7 mouse cellular contexts compared by ENCODE assay signal in genomic region chr7:90426020-90427001, GRCm38 (mm10). TPM values are rescaled to one million over a fixed set of nuclear protein-coding genes. Genes with fewer than 3 reads are reported as not detected.
DNase-seq lines count a peak whose midpoint lies in the region; ATAC-seq lines count a peak whose summit lies in the region.

Ccdc89 (plus strand) TSS chr7:90426577.

- no peaks in the 10 kb centered on the region for H3K36me3 ChIP-seq in intestine, embryonic 14.5 days (ENCODE audit: control insufficient read depth, insufficient read depth, low read length)

- H3K9me3 ChIP-seq in intestine, embryonic 14.5 days (ENCODE audit: control insufficient read depth, low read length): no peaks in the 10 kb centered on the region

- H3K4me1 ChIP-seq in intestine, embryonic 14.5 days (replicated peaks; ENCODE audit: control insufficient read depth, insufficient read depth, low read length): peaks cover 4% of the 10 kb centered on the region; the same call in 1 of the 2 replicates

- no peaks in the 10 kb centered on the region for H3K27me3 ChIP-seq in intestine, embryonic 14.5 days (replicated peaks; ENCODE audit: control insufficient read depth, insufficient read depth, low read length)

- peak within 1 kb of the TSS; percentile 37 for H3K4me3 ChIP-seq in intestine, embryonic 14.5 days (ENCODE audit: low read depth, low read length)

- peak; percentile 88 for DNase-seq in adrenal gland, postnatal 14 days
- peak; percentile 88 for DNase-seq in embryo, embryonic 11 days
- DNase-seq in gastrocnemius, postnatal 36 days: peak; percentile 66 to 67
- DNase-seq in intestine, embryonic 14.5 days (ENCODE audit: low spot score): peak; percentile 81
- DNase-seq in left cerebral cortex, adult 9 months (ENCODE audit: low spot score in 2 of 2): peak; percentile 76 to 86
- peak; percentile 86 for DNase-seq in right cerebral cortex, adult 18-20 months

- peak within 1 kb of the TSS; percentile 53 for H3K4me2 ChIP-seq in intestine, embryonic 14.5 days (ENCODE audit: low read length)

- 19% methylated on average over 29 of the region's 29 CpGs for WGBS in intestine, embryonic 14.5 days

- intact Hi-C loops in gastrocnemius, postnatal 36 days (cut with DNase I): no loop called here

- ATAC-seq in intestine, embryonic 14.5 days (replicated peaks; ENCODE audit: low FRiP score, low TSS enrichment, low read depth): peak; percentile 100
- peak; percentile 96 for ATAC-seq in megakaryocyte, adult 5-6 weeks (ENCODE audit: poor library complexity, severe bottlenecking)

- H3K9ac ChIP-seq in intestine, embryonic 14.5 days (ENCODE audit: low read length): peak within 1 kb of the TSS; percentile 20; the same call in 1 of the 2 replicates

- no peak within 1 kb of the TSS for H3K27ac ChIP-seq in intestine, embryonic 14.5 days (ENCODE audit: low read depth)

RNA-seq across cellular contexts. Expression of gene Ccdc89, which starts in this region (rescaled TPM):
- 0.37 and 0.68 TPM in 2 replicates for total RNA-seq in adrenal gland, postnatal 14 days (2021)
- total RNA-seq in gastrocnemius, postnatal 36 days (2021): not detected
- 1.3 and 1.6 TPM in 2 replicates for polyA plus RNA-seq in intestine, embryonic 14.5 days (2014; fragmentation: Nextera tagmentation; extraction: Ambion mirVana)
- total RNA-seq in megakaryocyte, adult 5-6 weeks (2015): not detected in 2 replicates
- not detected in 2 replicates for total RNA-seq in megakaryocyte, adult 5-6 weeks (2017)

Comparison
In these comparisons a context has a peak if more than half of its experiments do, and no peak if none do; other contexts are left out.
1. Peak in DNase-seq in adrenal gland, postnatal 14 days; RNA of the gene not detected or under 1 TPM.
2. Peak in DNase-seq in gastrocnemius, postnatal 36 days; RNA of the gene not detected or under 1 TPM.
3. Peak in ATAC-seq in megakaryocyte, adult 5-6 weeks; RNA of the gene not detected or under 1 TPM.